Mouse (Mus musculus) midbrain, postnatal 0 days (tissue): ENCODE data around the gene Rhoc. TPM values are rescaled to one million over a fixed set of nuclear protein-coding genes. Genes with fewer than 3 reads are reported as not detected.

Source experiments
- ATAC-seq: fragments of 200-750 bp; cut with Nextera tagmentation; 2 replicates; pipeline ENCODE4 v1.8.0; 2017; ENCODE audit warnings: moderate number of reproducible peaks, mild to moderate bottlenecking, moderate TSS enrichment, moderate library complexity; ENCODE audit not compliant: low FRiP score
- DNase-seq: peaks from one replicate; pipeline ENCODE4 v3.0.0-alpha.2; 2015; ENCODE audit warnings: low spot score
- H3K27ac ChIP-seq: fragments of 300-500 bp; sonication (generic); 2 replicates; pipeline ENCODE4 v1.5.1; 2014; ENCODE audit warnings: low read depth, mild to moderate bottlenecking, low read length, mixed read lengths
- H3K27me3 ChIP-seq: fragments of 300-500 bp; sonication (generic); 2 replicates; pipeline ENCODE4 v1.6.1; 2014; ENCODE audit warnings: low read length, control low read depth, mixed read lengths; ENCODE audit not compliant: insufficient read depth
- H3K36me3 ChIP-seq: fragments of 300-500 bp; sonication (generic); 2 replicates; pipeline ENCODE4 v1.6.1; 2014; ENCODE audit warnings: low read length, control low read depth, mixed read lengths; ENCODE audit not compliant: insufficient read depth
- H3K4me1 ChIP-seq: fragments of 300-500 bp; sonication (generic); 2 replicates; pipeline ENCODE4 v1.6.1; 2014; ENCODE audit warnings: mild to moderate bottlenecking, control low read depth, antibody characterized with exemption, low read length, mixed read lengths; ENCODE audit not compliant: insufficient read depth
- H3K4me2 ChIP-seq: fragments of 300-500 bp; sonication (generic); 2 replicates; pipeline ENCODE4 v1.6.1; 2014; ENCODE audit warnings: low read depth, mild to moderate bottlenecking, low read length, mixed read lengths; ENCODE audit not compliant: poor library complexity, severe bottlenecking
- H3K4me3 ChIP-seq: fragments of 300-500 bp; sonication (generic); 2 replicates; pipeline ENCODE4 v1.5.1; 2014; ENCODE audit warnings: low read depth, mild to moderate bottlenecking, low read length, moderate library complexity
- H3K9ac ChIP-seq: fragments of 300-500 bp; sonication (generic); replicated peaks from 2 replicates; pipeline ENCODE4 v1.6.1; 2014; ENCODE audit warnings: mild to moderate bottlenecking, low read length, moderate library complexity, mixed read lengths; ENCODE audit not compliant: poor library complexity, severe bottlenecking
- H3K9me3 ChIP-seq: fragments of 300-500 bp; sonication (generic); 2 replicates; pipeline ENCODE4 v1.6.1; 2016; ENCODE audit warnings: low read length, control low read depth
- CTCF ChIP-seq: IDR thresholded peaks from 2 replicates; pipeline ENCODE4 v1.5.1; 2016; ENCODE audit warnings: antibody characterized with exemption, mild to moderate bottlenecking
- WGBS: fragments of 180-500 bp; shearing (Covaris S2); extraction: QIAGEN DNeasy Blood & Tissue Kit; methylation state at CpG from one replicate; pipeline ENCODE4 v1.1.7; 2014; 5-methylcytosine and 5-hydroxymethylcytosine counted together
- polyA plus RNA-seq: library from polyadenylated mRNA; unstranded; fragments of >200 nt; fragmentation: Nextera tagmentation; extraction: Ambion mirVana; gene quantifications from 2 replicates; pipeline ENCODE4 v1.2.1, GENCODE M21; 2015
- total RNA-seq: library from RNA; depleted of rRNA; stranded (reverse); fragments of >200 nt; gene quantifications from 2 replicates; pipeline ENCODE4 v1.2.3, GENCODE M21; 2014

The Rhoc gene
- total and polyA plus RNA-seq, 2 experiments from 2014 or later, result 39.9 to 50.9 TPM

GRCm38 (mm10) chr3:104796430-104797082 lies 8.4 kb downstream of the Rhoc start:
- Histone ChIP-seq H3K4me2 (no peak overlapping the region), H3K4me1 (no peaks in the 10 kb centered on the region), H3K9ac (no peak overlapping the region), H3K4me3 (no peak overlapping the region), H3K9me3 (no peaks in the 10 kb centered on the region), H3K27ac (no peak overlapping the region), H3K27me3 (no peaks in the 10 kb centered on the region), H3K36me3 (peaks cover 39% of the 10 kb centered on the region)
- no peak for ATAC-seq
- DNase-seq, result no peak
- no peak for TF ChIP-seq CTCF
- 85% methylated on average over 15 of the region's 15 CpGs for WGBS

GRCm38 (mm10) chr3:104800681-104801080 lies 12.5 kb downstream of the Rhoc start:
- TF ChIP-seq CTCF, result no peak
- Histone ChIP-seq H3K27ac (no peak overlapping the region), H3K36me3 (peaks cover 44% of the 10 kb centered on the region), H3K4me3 (no peak overlapping the region), H3K27me3 (no peaks in the 10 kb centered on the region), H3K9me3 (no peaks in the 10 kb centered on the region), H3K4me1 (no peaks in the 10 kb centered on the region), H3K4me2 (no peak overlapping the region), H3K9ac (no peak overlapping the region)
- WGBS, result 96% methylated on average over 11 of the region's 11 CpGs
- DNase-seq (no peak), ATAC-seq (no peak)

- no peaks in the 10 kb centered on the region for H3K4me1 ChIP-seq
- H3K4me2 ChIP-seq, result no peak overlapping the region
- H3K36me3 ChIP-seq, result peaks cover 40% of the 10 kb centered on the region
- no peaks in the 10 kb centered on the region for H3K9me3 ChIP-seq
- no peak overlapping the region for H3K4me3 ChIP-seq
- TF ChIP-seq CTCF, result no peak
- no peak overlapping the region for H3K27ac ChIP-seq
- WGBS, result 93% methylated on average over 6 of the region's 6 CpGs
- no peaks in the 10 kb centered on the region for H3K27me3 ChIP-seq
- H3K9ac ChIP-seq, result no peak overlapping the region
- DNase-seq, result no peak
- no peak for ATAC-seq
These were observed 13.3 kb downstream of the Rhoc start for GRCm38 (mm10) chr3:104801481-104801880.

GRCm38 (mm10) chr3:104804312-104804711 lies 16.1 kb downstream of the Rhoc start:
- no peaks in the 10 kb centered on the region for H3K4me1 ChIP-seq
- 88% methylated on average over 10 of the region's 10 CpGs for WGBS
- H3K27ac ChIP-seq, result no peak overlapping the region
- no peaks in the 10 kb centered on the region for H3K9me3 ChIP-seq
- ATAC-seq (no peak), DNase-seq (no peak)
- no peak overlapping the region for H3K4me3 ChIP-seq
- TF ChIP-seq CTCF, result no peak
- no peaks in the 10 kb centered on the region for H3K27me3 ChIP-seq
- H3K36me3 ChIP-seq, result peaks cover 31% of the 10 kb centered on the region
- H3K4me2 ChIP-seq, result no peak overlapping the region
- no peak overlapping the region for H3K9ac ChIP-seq

- WGBS, result 88% methylated on average over 9 of the region's 9 CpGs
- H3K9ac ChIP-seq, result no peak overlapping the region
- H3K27ac ChIP-seq, result no peak overlapping the region
- no peaks in the 10 kb centered on the region for H3K9me3 ChIP-seq
- no peaks in the 10 kb centered on the region for H3K27me3 ChIP-seq
- no peak for TF ChIP-seq CTCF
- no peak overlapping the region for H3K4me2 ChIP-seq
- H3K36me3 ChIP-seq, result peaks cover 20% of the 10 kb centered on the region
- H3K4me3 ChIP-seq, result no peak overlapping the region
- no peak for ATAC-seq
- DNase-seq, result no peak
- no peaks in the 10 kb centered on the region for H3K4me1 ChIP-seq
These were observed 17.4 kb downstream of the Rhoc start for GRCm38 (mm10) chr3:104805539-104805938.

- no peak overlapping the region for H3K9ac ChIP-seq
- no peak for DNase-seq
- 13% methylated on average over 3 of the region's 3 CpGs for WGBS
- ATAC-seq, result no peak
- no peaks in the 10 kb centered on the region for H3K4me1 ChIP-seq
- no peaks in the 10 kb centered on the region for H3K27me3 ChIP-seq
- no peak overlapping the region for H3K27ac ChIP-seq
- H3K9me3 ChIP-seq, result no peaks in the 10 kb centered on the region
- no peak for TF ChIP-seq CTCF
- no peak overlapping the region for H3K4me3 ChIP-seq
- H3K4me2 ChIP-seq, result no peak overlapping the region
- H3K36me3 ChIP-seq, result no peaks in the 10 kb centered on the region
These were observed 23.6 kb downstream of the Rhoc start for GRCm38 (mm10) chr3:104811752-104812151.
